Mouse (Mus musculus) thymus, adult 18-20 months (tissue): Measurements from ENCODE around the gene Wdfy4.

Experiments used
- DNase-seq, 2 experiments: peaks; one replicate each; pipeline ENCODE4 v3.0.0; 2022; ENCODE audit warnings: mixed read lengths in 2 of 2

Gene Wdfy4

GRCm38 (mm10) chr14:33185068-33185800, at the start of gene Wdfy4:
Wdfy4 (minus strand) TSS chr14:33185508.
- peak in 1 of 2 experiments; percentile 27 for DNase-seq

GRCm38 (mm10) chr14:33232048-33232447, 46.7 kb upstream of the Wdfy4 start:
- DNase-seq = no peak

GRCm38 (mm10) chr14:33231311-33231710, 46.0 kb upstream of the Wdfy4 start:
- DNase-seq = no peak

DNA sequence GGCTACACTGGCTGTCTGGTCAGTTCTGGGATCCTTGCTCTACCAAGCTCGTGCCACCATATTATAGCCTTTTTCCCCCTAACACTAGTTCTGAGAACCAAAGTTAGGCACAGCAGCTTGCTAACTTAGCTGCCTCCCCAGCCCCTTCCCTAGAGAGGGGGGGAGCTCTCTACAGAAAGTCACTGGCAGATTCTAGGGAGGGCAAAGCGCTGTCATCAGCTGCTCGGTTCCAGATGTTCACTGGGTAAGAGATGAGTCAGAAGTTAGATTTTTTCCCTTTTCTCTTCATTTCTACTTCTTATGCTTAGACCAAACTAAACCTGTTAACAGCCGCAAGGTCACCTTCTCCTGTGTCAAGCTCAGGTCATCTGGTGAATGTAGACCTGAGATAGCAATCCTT, 45.4 kb upstream of the Wdfy4 start:
- DNase-seq = no peak

DNA sequence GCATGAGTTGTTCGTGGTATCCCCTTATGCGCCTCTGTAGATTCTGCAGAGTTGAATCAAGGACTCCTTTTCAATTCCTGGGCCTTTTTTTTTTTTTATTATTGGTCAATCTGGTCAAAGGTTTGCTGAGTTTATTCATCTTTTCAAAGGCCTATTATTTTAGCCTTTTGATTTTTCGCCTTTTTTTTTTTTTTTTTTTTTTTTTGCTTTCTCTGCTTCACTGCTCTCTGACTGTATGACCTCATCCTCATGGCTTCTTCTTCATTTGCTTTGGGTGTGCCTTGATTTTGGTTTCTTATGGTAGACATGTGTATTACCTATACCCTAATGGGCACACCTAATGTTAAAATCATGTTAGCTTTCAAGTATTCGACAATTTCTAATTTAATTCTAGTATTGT, 39.9 kb upstream of the Wdfy4 start:
- no peak for DNase-seq

GRCm38 (mm10) chr14:33216343-33217208, 31.3 kb upstream of the Wdfy4 start:
- no peak for DNase-seq

DNA sequence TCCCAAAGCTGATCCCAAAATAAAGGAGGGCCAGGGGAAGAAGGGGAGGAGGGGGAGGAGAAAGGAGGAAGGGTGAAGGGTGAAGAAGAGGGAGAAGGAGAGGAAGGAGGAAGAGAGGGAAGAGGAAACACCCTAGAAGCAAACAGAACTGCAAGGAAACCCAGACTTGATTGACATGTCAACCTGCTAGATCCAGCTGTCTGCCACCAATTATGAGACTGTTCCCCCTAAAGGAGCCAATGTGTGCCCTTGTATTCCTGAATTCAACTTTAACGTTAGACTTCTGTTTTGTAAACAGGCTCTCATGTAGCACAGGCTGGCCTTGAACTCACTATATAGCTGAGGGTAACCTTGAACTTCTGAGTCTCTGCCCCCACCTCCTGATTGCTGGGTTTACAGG, 29.9 kb upstream of the Wdfy4 start:
- no peak for DNase-seq

DNA sequence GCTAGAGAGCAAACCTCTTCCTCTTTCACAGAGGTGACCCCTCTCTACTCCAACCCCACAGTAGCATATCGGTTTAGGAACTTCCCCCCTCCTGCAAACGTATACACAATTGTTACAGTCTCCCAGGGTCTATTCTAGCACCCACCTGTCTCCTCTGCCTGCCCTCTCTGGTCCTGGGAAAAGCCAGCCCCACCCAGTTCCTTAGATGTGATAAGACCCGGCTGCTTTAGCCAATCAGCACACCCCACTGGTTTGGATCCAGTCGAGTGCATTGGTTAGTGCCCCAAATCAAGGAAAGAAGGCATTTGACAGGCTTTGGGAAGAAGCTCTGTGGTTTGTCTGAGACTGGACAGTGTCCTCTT, 29.4 kb upstream of the Wdfy4 start:
- no peak for DNase-seq

- peak; percentile 29 to 36 for DNase-seq
These were observed 28.8 kb upstream of the Wdfy4 start, which contains the start of gene Arhgap22 for GRCm38 (mm10) chr14:33213823-33214766. Arhgap22 (plus strand) TSS chr14:33214026.

DNA sequence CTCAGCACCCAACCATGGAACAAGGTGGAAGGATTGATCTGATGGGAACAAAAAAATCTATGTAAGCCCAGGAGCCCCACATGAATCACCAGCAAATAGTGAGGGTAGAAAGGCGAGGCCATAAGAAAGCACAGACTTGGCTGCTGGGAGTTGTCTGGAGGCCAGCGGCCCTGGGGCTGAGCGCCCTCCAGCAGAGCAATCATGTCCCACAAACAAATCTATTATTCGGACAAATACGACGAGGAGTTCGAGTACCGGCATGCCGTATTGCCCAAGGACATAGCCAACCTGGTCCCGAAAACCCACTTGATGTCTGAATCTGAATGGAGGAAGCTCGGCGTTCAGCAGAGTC, 27.6 kb upstream of the Wdfy4 start:
- DNase-seq = no peak

- no peak for DNase-seq
These were observed 27.1 kb upstream of the Wdfy4 start for GRCm38 (mm10) chr14:33212271-33212957.

- no peak for DNase-seq
These were observed 25.5 kb upstream of the Wdfy4 start for GRCm38 (mm10) chr14:33210806-33211205.

- no peak for DNase-seq
These were observed 23.0 kb upstream of the Wdfy4 start for GRCm38 (mm10) chr14:33208331-33208730.

- DNase-seq = no peak
These were observed 21.7 kb upstream of the Wdfy4 start for GRCm38 (mm10) chr14:33207011-33207410.

GRCm38 (mm10) chr14:33205280-33205965, 20.1 kb upstream of the Wdfy4 start:
- DNase-seq = no peak

GRCm38 (mm10) chr14:33203777-33204176, 18.5 kb upstream of the Wdfy4 start:
- no peak for DNase-seq

- no peak for DNase-seq
These were observed 17.6 kb upstream of the Wdfy4 start for GRCm38 (mm10) chr14:33202885-33203284.

GRCm38 (mm10) chr14:33202161-33202560, 16.9 kb upstream of the Wdfy4 start:
- DNase-seq = no peak

- no peak for DNase-seq
These were observed 8.9 kb upstream of the Wdfy4 start for GRCm38 (mm10) chr14:33194241-33194640.

DNA sequence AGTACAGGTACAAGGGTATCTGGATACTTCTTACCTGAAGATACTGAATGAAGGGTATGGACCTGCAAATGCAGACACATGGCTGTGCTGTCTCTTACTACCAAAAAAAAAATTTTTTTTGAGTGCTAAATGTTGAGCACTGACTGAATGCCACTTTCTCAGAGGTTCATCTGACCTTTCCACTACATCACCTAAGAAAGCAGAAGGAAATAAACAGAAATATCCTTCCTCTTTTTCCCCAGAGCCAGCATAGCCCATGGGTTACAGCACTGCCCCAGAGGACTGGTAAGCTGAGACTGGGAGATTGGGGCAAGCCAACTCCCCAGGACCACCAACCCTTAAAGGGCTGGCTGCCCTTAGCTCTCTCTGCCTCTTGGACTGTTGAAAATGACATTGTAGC, 8.5 kb upstream of the Wdfy4 start:
- DNase-seq = no peak

DNA sequence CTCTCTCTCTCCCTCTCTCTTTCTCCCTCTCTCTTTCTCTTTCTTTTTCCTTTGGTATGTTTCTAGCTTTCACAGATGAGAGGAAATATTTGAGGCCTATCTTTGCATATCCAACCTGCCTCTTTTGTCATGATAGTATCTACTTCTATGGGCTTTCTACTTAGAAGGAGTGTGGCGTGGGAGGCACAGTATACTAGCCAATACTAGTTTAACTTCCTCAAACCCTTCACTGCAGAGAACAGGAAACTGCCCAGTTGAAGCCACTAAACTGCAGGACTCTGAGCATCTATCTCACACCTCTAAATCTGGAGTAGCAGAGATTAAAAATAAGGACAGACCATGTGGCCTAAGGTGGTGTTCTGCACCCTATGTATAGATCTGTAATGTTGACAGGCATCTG, 5.3 kb upstream of the Wdfy4 start:
- no peak for DNase-seq
